Mouse (Mus musculus): ENCODE measurements around the gene Ppm1l. TPM values are rescaled to one million over a fixed set of nuclear protein-coding genes. Genes with fewer than 3 reads are reported as not detected.

The Ppm1l gene
- polyA plus RNA-seq, 1 experiment from 2014 or later: 3.4 TPM

DNA sequence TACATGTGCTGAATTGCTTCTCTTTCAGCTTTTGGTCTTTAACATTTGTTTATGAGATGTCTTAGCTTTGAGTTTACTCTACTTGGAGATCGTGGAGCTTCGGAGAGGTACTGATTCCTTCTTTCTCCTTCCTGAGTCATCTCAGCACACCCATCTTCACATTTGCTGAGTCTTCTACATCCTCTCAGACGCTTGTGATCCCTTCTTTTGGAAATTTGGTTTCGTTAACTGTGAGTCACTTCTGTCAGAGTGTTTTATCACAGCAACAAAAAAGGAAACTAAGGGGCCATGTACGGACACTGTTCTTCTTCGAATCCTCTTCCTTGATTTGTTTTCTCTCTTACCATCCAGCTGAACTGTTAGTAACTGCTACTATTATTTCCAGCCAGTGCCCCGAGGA lies 212.9 kb downstream of the Ppm1l start:
- Histone ChIP-seq H3K36me3 (ENCODE audit: control insufficient read depth, insufficient read depth, low read length) (no peaks in the 10 kb centered on the region), H3K9me3 (ENCODE audit: control insufficient read depth, low read length) (no peaks in the 10 kb centered on the region), H3K27me3 (replicated peaks; ENCODE audit: control insufficient read depth, insufficient read depth, low read length) (no peaks in the 10 kb centered on the region), H3K9ac (ENCODE audit: low read depth, low read length) (no peak overlapping the region), H3K4me1 (ENCODE audit: control insufficient read depth, insufficient read depth, low read length) (peaks cover 4% of the 10 kb centered on the region), H3K4me2 (ENCODE audit: low read depth, low read length) (no peak overlapping the region), H3K4me3 (ENCODE audit: low read length) (no peak overlapping the region), H3K27ac (ENCODE audit: low read length) (no peak overlapping the region)
- ATAC-seq: no peak
- 51% methylated on average over 7 of the region's 7 CpGs for WGBS

DNA sequence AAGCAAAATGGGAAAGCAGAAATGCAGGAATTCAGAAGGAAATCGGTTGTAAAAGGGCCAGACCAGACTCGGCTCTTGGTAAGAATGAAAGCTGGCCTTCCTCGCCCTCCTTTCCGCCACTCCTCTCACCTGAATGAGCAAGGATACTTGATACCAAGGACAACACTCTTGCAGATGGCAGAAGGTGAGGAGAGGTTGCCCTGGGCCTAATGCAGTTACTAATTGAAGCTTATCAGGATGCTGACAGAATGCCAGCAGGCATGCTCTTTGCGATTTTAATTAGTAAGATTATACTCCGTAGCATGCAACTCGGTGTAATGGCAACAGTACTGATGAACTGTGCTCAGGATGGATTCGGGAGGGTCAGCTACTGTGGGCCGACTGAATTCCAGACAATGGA lies 214.8 kb downstream of the Ppm1l start:
- 86% methylated on average over 9 of the region's 9 CpGs for WGBS
- Histone ChIP-seq H3K9ac (ENCODE audit: low read depth, low read length) (no peak overlapping the region), H3K27me3 (replicated peaks; ENCODE audit: control insufficient read depth, insufficient read depth, low read length) (no peaks in the 10 kb centered on the region), H3K36me3 (ENCODE audit: control insufficient read depth, insufficient read depth, low read length) (no peaks in the 10 kb centered on the region), H3K4me3 (ENCODE audit: low read length) (no peak overlapping the region), H3K4me1 (ENCODE audit: control insufficient read depth, insufficient read depth, low read length) (no peaks in the 10 kb centered on the region; the same call in 1 of the 2 replicates), H3K27ac (ENCODE audit: low read length) (no peak overlapping the region), H3K4me2 (ENCODE audit: low read depth, low read length) (no peak overlapping the region), H3K9me3 (ENCODE audit: control insufficient read depth, low read length) (no peaks in the 10 kb centered on the region)
- no peak for ATAC-seq

DNA sequence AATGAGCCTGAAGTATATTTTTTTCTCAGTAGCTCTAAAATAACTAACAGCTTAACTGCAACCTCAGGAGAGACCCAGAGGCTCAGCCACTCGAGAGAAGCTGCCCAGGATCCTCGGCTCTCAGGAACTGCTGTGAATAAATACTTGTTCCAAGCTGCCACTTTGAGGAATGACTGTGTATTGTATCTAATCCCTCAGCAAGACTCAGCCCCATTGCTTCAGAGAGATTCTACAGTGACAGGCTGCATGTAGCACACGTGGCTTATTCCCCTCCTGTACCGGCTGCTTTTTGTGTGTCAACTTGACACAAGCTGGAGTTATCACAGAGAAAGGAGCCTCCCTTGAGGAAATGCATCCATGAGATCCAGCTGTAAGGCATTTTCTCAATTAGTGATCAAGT lies 216.0 kb downstream of the Ppm1l start:
- Histone ChIP-seq H3K4me3 (ENCODE audit: low read length) (no peak overlapping the region), H3K36me3 (ENCODE audit: control insufficient read depth, insufficient read depth, low read length) (no peaks in the 10 kb centered on the region), H3K27me3 (replicated peaks; ENCODE audit: control insufficient read depth, insufficient read depth, low read length) (no peaks in the 10 kb centered on the region), H3K9me3 (ENCODE audit: control insufficient read depth, low read length) (no peaks in the 10 kb centered on the region), H3K9ac (ENCODE audit: low read depth, low read length) (no peak overlapping the region), H3K4me1 (ENCODE audit: control insufficient read depth, insufficient read depth, low read length) (no peaks in the 10 kb centered on the region; the same call in 1 of the 2 replicates), H3K4me2 (ENCODE audit: low read depth, low read length) (no peak overlapping the region), H3K27ac (ENCODE audit: low read length) (no peak overlapping the region)
- peak; percentile 70; the same call in 1 of the 2 replicates for ATAC-seq
- 39% methylated on average over 4 of the region's 4 CpGs for WGBS

GRCm38 (mm10) chr3:69535486-69535885 lies 218.8 kb downstream of the Ppm1l start:
- Histone ChIP-seq H3K9ac (ENCODE audit: low read depth, low read length) (no peak overlapping the region), H3K4me1 (ENCODE audit: control insufficient read depth, insufficient read depth, low read length) (peaks cover 3% of the 10 kb centered on the region; the same call in 1 of the 2 replicates), H3K27ac (ENCODE audit: low read length) (no peak overlapping the region), H3K9me3 (ENCODE audit: control insufficient read depth, low read length) (no peaks in the 10 kb centered on the region), H3K4me3 (ENCODE audit: low read length) (no peak overlapping the region), H3K4me2 (ENCODE audit: low read depth, low read length) (no peak overlapping the region), H3K36me3 (ENCODE audit: control insufficient read depth, insufficient read depth, low read length) (no peaks in the 10 kb centered on the region), H3K27me3 (replicated peaks; ENCODE audit: control insufficient read depth, insufficient read depth, low read length) (no peaks in the 10 kb centered on the region)
- ATAC-seq: no peak
- 81% methylated on average over 10 of the region's 10 CpGs for WGBS

GRCm38 (mm10) chr3:69535941-69536647 lies 219.4 kb downstream of the Ppm1l start:
- no peaks in the 10 kb centered on the region for H3K36me3 ChIP-seq (ENCODE audit: control insufficient read depth, insufficient read depth, low read length)
- no peaks in the 10 kb centered on the region for H3K27me3 ChIP-seq (replicated peaks; ENCODE audit: control insufficient read depth, insufficient read depth, low read length)
- H3K27ac ChIP-seq (ENCODE audit: low read length): no peak overlapping the region
- H3K9ac ChIP-seq (ENCODE audit: low read depth, low read length): peak overlapping the region; percentile 38; the same call in 1 of the 2 replicates
- 50% methylated on average over 25 of the region's 25 CpGs for WGBS
- H3K4me2 ChIP-seq (ENCODE audit: low read depth, low read length): no peak overlapping the region
- no peak overlapping the region for H3K4me3 ChIP-seq (ENCODE audit: low read length)
- H3K4me1 ChIP-seq (ENCODE audit: control insufficient read depth, insufficient read depth, low read length): peaks cover 3% of the 10 kb centered on the region; the same call in 1 of the 2 replicates
- H3K9me3 ChIP-seq (ENCODE audit: control insufficient read depth, low read length): no peaks in the 10 kb centered on the region
- ATAC-seq: peak; percentile 62

DNA sequence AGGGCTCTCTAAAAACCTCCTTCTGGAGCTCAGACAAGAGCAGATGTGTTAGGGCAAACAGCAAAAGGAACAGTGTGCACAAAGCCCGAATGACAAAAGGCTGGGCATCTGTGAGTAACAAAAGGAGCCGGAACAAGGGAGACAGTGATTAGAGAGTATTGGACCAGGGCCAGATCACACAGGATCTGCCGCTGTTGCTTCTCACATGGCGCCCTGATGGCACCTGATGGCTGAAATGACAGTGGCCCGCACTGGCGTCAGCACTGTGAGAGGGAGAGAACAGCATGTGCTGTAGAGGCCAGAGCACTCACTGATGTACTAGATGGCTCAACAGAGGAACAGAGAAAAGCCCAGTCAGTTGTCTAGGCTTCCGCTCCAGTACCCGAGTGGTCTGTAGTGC lies 226.3 kb downstream of the Ppm1l start:
- 80% methylated on average over 8 of the region's 8 CpGs for WGBS
- Histone ChIP-seq H3K36me3 (ENCODE audit: control insufficient read depth, insufficient read depth, low read length) (no peaks in the 10 kb centered on the region), H3K27ac (ENCODE audit: low read length) (no peak overlapping the region), H3K4me3 (ENCODE audit: low read length) (no peak overlapping the region), H3K27me3 (replicated peaks; ENCODE audit: control insufficient read depth, insufficient read depth, low read length) (no peaks in the 10 kb centered on the region), H3K4me2 (ENCODE audit: low read depth, low read length) (no peak overlapping the region), H3K9ac (ENCODE audit: low read depth, low read length) (no peak overlapping the region), H3K4me1 (ENCODE audit: control insufficient read depth, insufficient read depth, low read length) (peaks cover 3% of the 10 kb centered on the region; the same call in 1 of the 2 replicates), H3K9me3 (ENCODE audit: control insufficient read depth, low read length) (no peaks in the 10 kb centered on the region)
- ATAC-seq: no peak

GRCm38 (mm10) chr3:69543730-69544129 lies 227.1 kb downstream of the Ppm1l start:
- no peaks in the 10 kb centered on the region for H3K9me3 ChIP-seq (ENCODE audit: control insufficient read depth, low read length)
- 100% methylated on average over 1 of the region's 1 CpGs for WGBS
- no peak overlapping the region for H3K9ac ChIP-seq (ENCODE audit: low read depth, low read length)
- H3K27ac ChIP-seq (ENCODE audit: low read length): no peak overlapping the region
- H3K27me3 ChIP-seq (replicated peaks; ENCODE audit: control insufficient read depth, insufficient read depth, low read length): no peaks in the 10 kb centered on the region
- H3K36me3 ChIP-seq (ENCODE audit: control insufficient read depth, insufficient read depth, low read length): no peaks in the 10 kb centered on the region
- no peak overlapping the region for H3K4me3 ChIP-seq (ENCODE audit: low read length)
- H3K4me1 ChIP-seq (ENCODE audit: control insufficient read depth, insufficient read depth, low read length): peaks cover 3% of the 10 kb centered on the region; the same call in 1 of the 2 replicates
- H3K4me2 ChIP-seq (ENCODE audit: low read depth, low read length): no peak overlapping the region
- ATAC-seq: no peak

GRCm38 (mm10) chr3:69545017-69545416 lies 228.4 kb downstream of the Ppm1l start:
- 63% methylated on average over 5 of the region's 5 CpGs for WGBS
- no peaks in the 10 kb centered on the region for H3K27me3 ChIP-seq (replicated peaks; ENCODE audit: control insufficient read depth, insufficient read depth, low read length)
- H3K27ac ChIP-seq (ENCODE audit: low read length): no peak overlapping the region
- H3K4me3 ChIP-seq (ENCODE audit: low read length): no peak overlapping the region
- H3K9ac ChIP-seq (ENCODE audit: low read depth, low read length): no peak overlapping the region
- no peaks in the 10 kb centered on the region for H3K9me3 ChIP-seq (ENCODE audit: control insufficient read depth, low read length)
- no peaks in the 10 kb centered on the region for H3K36me3 ChIP-seq (ENCODE audit: control insufficient read depth, insufficient read depth, low read length)
- no peak overlapping the region for H3K4me2 ChIP-seq (ENCODE audit: low read depth, low read length)
- ATAC-seq: no peak
- no peaks in the 10 kb centered on the region for H3K4me1 ChIP-seq (ENCODE audit: control insufficient read depth, insufficient read depth, low read length)

GRCm38 (mm10) chr3:69548704-69549455 lies 232.2 kb downstream of the Ppm1l start:
- H3K4me3 ChIP-seq (ENCODE audit: low read length): no peak overlapping the region
- H3K27ac ChIP-seq (ENCODE audit: low read length): no peak overlapping the region
- no peaks in the 10 kb centered on the region for H3K4me1 ChIP-seq (ENCODE audit: control insufficient read depth, insufficient read depth, low read length)
- no peaks in the 10 kb centered on the region for H3K36me3 ChIP-seq (ENCODE audit: control insufficient read depth, insufficient read depth, low read length)
- no peak overlapping the region for H3K9ac ChIP-seq (ENCODE audit: low read depth, low read length)
- 73% methylated on average over 22 of the region's 22 CpGs for WGBS
- H3K9me3 ChIP-seq (ENCODE audit: control insufficient read depth, low read length): no peaks in the 10 kb centered on the region
- H3K27me3 ChIP-seq (replicated peaks; ENCODE audit: control insufficient read depth, insufficient read depth, low read length): no peaks in the 10 kb centered on the region
- no peak for ATAC-seq
- no peak overlapping the region for H3K4me2 ChIP-seq (ENCODE audit: low read depth, low read length)

All from intestine, embryonic 16.5 days (tissue).